Mouse (Mus musculus): ENCODE data around the gene Klhl28. TPM values are rescaled to one million over a fixed set of nuclear protein-coding genes. Genes with fewer than 3 reads are reported as not detected.

Gene Klhl28
- total RNA-seq, 2 experiments from 2014 or later, result 11.2 to 13.3 TPM

Other genes starting within 250 kb of the Klhl28 start
- gene Gm527, start 47.6 kb downstream of the Klhl28 start, total RNA-seq (2021), result 1 to 10 TPM; 5.1 to 5.8 TPM
- gene Togaram1, start 270 bp upstream of the Klhl28 start, total RNA-seq (2021), result 10 to 100 TPM; 23.0 to 28.4 TPM
- 10 to 100 TPM; 26.1 to 42.4 TPM for gene Prpf39, start 70.8 kb upstream of the Klhl28 start, total RNA-seq (2021)
- gene Fkbp3, start 108.5 kb upstream of the Klhl28 start, total RNA-seq (2021), result 100 to 1,000 TPM in 1 of 2 experiments, 10 to 100 TPM in 1; 99.9 to 125 TPM
- 10 to 100 TPM; 10.3 to 10.9 TPM for gene Fancm, start 110.1 kb upstream of the Klhl28 start, total RNA-seq (2021)
- gene Mis18bp1, start 207.1 kb upstream of the Klhl28 start, total RNA-seq (2021), result 1 to 10 TPM; 4.8 to 7.4 TPM